Mouse (Mus musculus) embryonic facial prominence, embryonic 10.5 days (tissue): Measurements from ENCODE around the gene Klf5. TPM values are rescaled to one million over a fixed set of nuclear protein-coding genes. Genes with fewer than 3 reads are reported as not detected.

Experiments
- DNase-seq: peaks from one replicate; pipeline ENCODE4 v3.0.0-alpha.2; 2017; ENCODE audit warnings: low spot score
- H3K27ac ChIP-seq: fragments of 300-500 bp; sonication (generic); replicated peaks from 2 replicates; pipeline ENCODE4 v1.5.1; 2016; ENCODE audit warnings: mild to moderate bottlenecking
- H3K27me3 ChIP-seq: fragments of 300-500 bp; sonication (generic); replicated peaks from 2 replicates; pipeline ENCODE4 v1.6.1; 2016; ENCODE audit warnings: low read depth, mild to moderate bottlenecking; ENCODE audit not compliant: poor library complexity, severe bottlenecking
- H3K36me3 ChIP-seq: fragments of 300-500 bp; sonication (generic); replicated peaks from 2 replicates; pipeline ENCODE4 v1.6.1; 2016; ENCODE audit warnings: mild to moderate bottlenecking, moderate library complexity
- H3K4me1 ChIP-seq: fragments of 300-500 bp; sonication (generic); 2 replicates; pipeline ENCODE4 v1.6.1; 2016
- H3K4me3 ChIP-seq: fragments of 300-500 bp; sonication (generic); 2 replicates; pipeline ENCODE4 v1.5.1; 2016; ENCODE audit warnings: mild to moderate bottlenecking, moderate library complexity
- H3K9me3 ChIP-seq: fragments of 300-500 bp; sonication (generic); 2 replicates; pipeline ENCODE4 v1.6.1; 2016; ENCODE audit warnings: mild to moderate bottlenecking
- WGBS: fragments of 180-500 bp; shearing (Covaris S2); methylation state at CpG from one replicate; pipeline ENCODE4 v1.1.7; 2016; 5-methylcytosine and 5-hydroxymethylcytosine counted together
- polyA plus RNA-seq: library from polyadenylated mRNA; unstranded; fragments of >200 nt; fragmentation: Nextera tagmentation; extraction: Ambion mirVana; gene quantifications from 2 replicates; pipeline ENCODE4 v1.2.1, GENCODE M21; 2016

Klf5 gene
- 3.1 TPM in 2 replicates for polyA plus RNA-seq

- Histone ChIP-seq H3K36me3 (no peaks in the 10 kb centered on the region), H3K27me3 (peaks cover 59% of the 10 kb centered on the region), H3K4me1 (peaks cover 15% of the 10 kb centered on the region), H3K27ac (peak within 1 kb of the TSS; percentile 80), H3K9me3 (no peaks in the 10 kb centered on the region), H3K4me3 (peak within 1 kb of the TSS; percentile 77)
- WGBS = under 1% methylated on average over 66 of the region's 67 CpGs
- peak; percentile 95 for DNase-seq
Measured at GRCm38 (mm10) chr14:99298385-99299021, at the start of gene Klf5. Gene Klf5, plus strand, starts transcription at chr14:99298691.

- 96% methylated on average over 12 of the region's 12 CpGs for WGBS
- peaks cover 1% of the 10 kb centered on the region for H3K36me3 ChIP-seq
- no peaks in the 10 kb centered on the region for H3K9me3 ChIP-seq
- H3K27me3 ChIP-seq = no peaks in the 10 kb centered on the region
- DNase-seq = no peak
- no peak overlapping the region for H3K4me3 ChIP-seq
- H3K27ac ChIP-seq = no peak overlapping the region
- H3K4me1 ChIP-seq = no peaks in the 10 kb centered on the region
Measured at GRCm38 (mm10) chr14:99262026-99262425, 36.5 kb upstream of the Klf5 start.

GRCm38 (mm10) chr14:99263816-99264215 lies 34.7 kb upstream of the Klf5 start:
- H3K4me1 ChIP-seq = no peaks in the 10 kb centered on the region
- DNase-seq = no peak
- no peaks in the 10 kb centered on the region for H3K9me3 ChIP-seq
- 94% methylated on average over 6 of the region's 6 CpGs for WGBS
- no peak overlapping the region for H3K4me3 ChIP-seq
- H3K27me3 ChIP-seq = no peaks in the 10 kb centered on the region
- H3K36me3 ChIP-seq = no peaks in the 10 kb centered on the region
- no peak overlapping the region for H3K27ac ChIP-seq

DNA sequence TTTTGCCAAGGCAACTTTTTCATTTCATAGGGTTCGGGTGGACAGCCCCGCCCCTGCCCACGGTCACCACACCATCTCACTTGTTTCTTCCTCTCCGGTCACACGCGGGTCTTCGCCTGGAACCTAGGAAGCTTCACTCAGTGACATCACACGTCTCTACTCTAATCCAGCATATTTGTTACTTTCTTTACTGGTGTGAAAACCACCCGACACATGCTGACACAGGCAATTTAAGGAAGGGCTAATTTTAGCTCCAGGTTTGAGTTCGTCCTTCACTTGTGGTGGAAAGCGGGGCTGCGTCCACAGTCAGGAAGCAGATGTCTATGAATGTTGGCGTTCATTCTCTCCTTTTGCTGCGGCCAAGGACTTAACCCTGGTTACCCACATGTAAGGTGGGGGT lies 32.7 kb upstream of the Klf5 start:
- Histone ChIP-seq H3K27ac (no peak overlapping the region), H3K27me3 (no peaks in the 10 kb centered on the region), H3K36me3 (no peaks in the 10 kb centered on the region), H3K4me1 (no peaks in the 10 kb centered on the region), H3K4me3 (no peak overlapping the region), H3K9me3 (no peaks in the 10 kb centered on the region)
- DNase-seq = no peak
- 92% methylated on average over 14 of the region's 14 CpGs for WGBS

GRCm38 (mm10) chr14:99266749-99267148 lies 31.7 kb upstream of the Klf5 start:
- Histone ChIP-seq H3K4me3 (no peak overlapping the region), H3K4me1 (no peaks in the 10 kb centered on the region), H3K27me3 (no peaks in the 10 kb centered on the region), H3K36me3 (no peaks in the 10 kb centered on the region), H3K9me3 (no peaks in the 10 kb centered on the region), H3K27ac (no peak overlapping the region)
- no peak for DNase-seq
- 59% methylated on average over 5 of the region's 5 CpGs for WGBS

GRCm38 (mm10) chr14:99274056-99274455 lies 24.4 kb upstream of the Klf5 start:
- Histone ChIP-seq H3K9me3 (no peaks in the 10 kb centered on the region), H3K4me1 (0 out of 2 replicates have a peak, but pooled peaks cover 4% of the 10 kb centered on the region), H3K27ac (no peak overlapping the region), H3K27me3 (peaks cover 3% of the 10 kb centered on the region; the same call in 1 of the 2 replicates), H3K4me3 (no peak overlapping the region), H3K36me3 (no peaks in the 10 kb centered on the region)
- no peak for DNase-seq
- 76% methylated on average over 2 of the region's 2 CpGs for WGBS

- no peak for DNase-seq
- Histone ChIP-seq H3K27ac (no peak overlapping the region), H3K4me3 (no peak overlapping the region), H3K36me3 (no peaks in the 10 kb centered on the region), H3K4me1 (0 out of 2 replicates have a peak, but pooled peaks cover 4% of the 10 kb centered on the region), H3K9me3 (no peaks in the 10 kb centered on the region), H3K27me3 (peaks cover 8% of the 10 kb centered on the region; the same call in 1 of the 2 replicates)
- 54% methylated on average over 4 of the region's 4 CpGs for WGBS
Measured at GRCm38 (mm10) chr14:99275827-99276226, 22.7 kb upstream of the Klf5 start.

DNA sequence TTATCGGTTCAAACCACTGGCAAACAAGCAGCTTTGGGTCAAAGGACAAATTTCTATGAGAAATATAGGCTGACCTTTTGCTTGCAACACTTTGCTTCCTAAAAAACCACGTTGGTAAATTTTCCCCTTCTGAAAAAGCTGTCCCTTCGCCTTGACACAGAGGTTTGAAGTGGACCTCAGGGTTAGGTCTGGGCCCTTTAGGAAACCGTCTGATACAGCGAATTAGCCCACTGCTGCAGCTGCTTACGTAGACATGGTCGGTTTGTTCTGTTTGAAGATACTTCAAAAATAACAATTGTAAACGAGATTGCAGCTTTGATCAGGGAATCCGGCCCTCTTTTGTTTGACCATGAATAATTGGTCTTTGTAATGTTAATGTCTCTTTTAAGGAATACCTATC lies 20.2 kb upstream of the Klf5 start:
- 0 out of 2 replicates have a peak, but pooled peaks cover 4% of the 10 kb centered on the region for H3K4me1 ChIP-seq
- H3K9me3 ChIP-seq = no peaks in the 10 kb centered on the region
- H3K36me3 ChIP-seq = no peaks in the 10 kb centered on the region
- no peak overlapping the region for H3K27ac ChIP-seq
- WGBS = 26% methylated on average over 9 of the region's 9 CpGs
- H3K4me3 ChIP-seq = no peak overlapping the region
- peaks cover 8% of the 10 kb centered on the region; the same call in 1 of the 2 replicates for H3K27me3 ChIP-seq
- no peak for DNase-seq

- H3K4me3 ChIP-seq = no peak overlapping the region
- 0 out of 2 replicates have a peak, but pooled peaks cover 4% of the 10 kb centered on the region for H3K4me1 ChIP-seq
- no peak for DNase-seq
- H3K36me3 ChIP-seq = no peaks in the 10 kb centered on the region
- 55% methylated on average over 12 of the region's 12 CpGs for WGBS
- peaks cover 8% of the 10 kb centered on the region; the same call in 1 of the 2 replicates for H3K27me3 ChIP-seq
- no peak overlapping the region for H3K27ac ChIP-seq
- no peaks in the 10 kb centered on the region for H3K9me3 ChIP-seq
Measured at GRCm38 (mm10) chr14:99278763-99279486, 19.6 kb upstream of the Klf5 start.

- Histone ChIP-seq H3K27me3 (peaks cover 8% of the 10 kb centered on the region; the same call in 1 of the 2 replicates), H3K36me3 (no peaks in the 10 kb centered on the region), H3K9me3 (no peaks in the 10 kb centered on the region), H3K4me1 (0 out of 2 replicates have a peak, but pooled peaks cover 4% of the 10 kb centered on the region), H3K4me3 (no peak overlapping the region), H3K27ac (no peak overlapping the region)
- no peak for DNase-seq
- WGBS = 86% methylated on average over 5 of the region's 5 CpGs
Measured at GRCm38 (mm10) chr14:99280399-99280798, 18.1 kb upstream of the Klf5 start.

GRCm38 (mm10) chr14:99280825-99281433 lies 17.6 kb upstream of the Klf5 start:
- Histone ChIP-seq H3K4me1 (0 out of 2 replicates have a peak, but pooled peaks cover 4% of the 10 kb centered on the region), H3K36me3 (no peaks in the 10 kb centered on the region), H3K27ac (no peak overlapping the region), H3K9me3 (no peaks in the 10 kb centered on the region), H3K4me3 (no peak overlapping the region), H3K27me3 (peaks cover 8% of the 10 kb centered on the region; the same call in 1 of the 2 replicates)
- 89% methylated on average over 5 of the region's 5 CpGs for WGBS
- DNase-seq = no peak

DNA sequence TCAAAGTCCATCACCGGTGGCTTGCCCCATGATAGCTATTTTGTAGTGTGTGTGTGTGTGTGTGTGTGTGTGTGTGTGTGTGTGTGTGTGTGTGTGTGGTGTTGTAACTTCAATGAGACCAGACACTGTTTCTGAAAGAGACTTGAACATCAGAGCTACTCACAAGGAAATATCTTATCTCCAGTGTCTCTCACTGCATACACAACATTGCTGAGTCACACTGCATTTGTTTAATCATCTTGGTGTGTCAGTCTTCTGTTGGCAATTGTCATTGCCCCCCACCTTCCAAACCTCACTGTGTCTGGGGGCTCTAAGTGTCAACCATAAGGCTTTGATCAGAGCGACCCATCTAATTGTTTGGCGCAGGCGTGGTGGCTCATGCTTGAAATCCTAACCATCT lies 13.0 kb upstream of the Klf5 start:
- H3K27me3 ChIP-seq = no peaks in the 10 kb centered on the region
- no peaks in the 10 kb centered on the region for H3K9me3 ChIP-seq
- no peak overlapping the region for H3K27ac ChIP-seq
- WGBS = 87% methylated on average over 4 of the region's 4 CpGs
- H3K4me1 ChIP-seq = no peaks in the 10 kb centered on the region
- DNase-seq = no peak
- no peak overlapping the region for H3K4me3 ChIP-seq
- H3K36me3 ChIP-seq = no peaks in the 10 kb centered on the region
